Mouse (Mus musculus) midbrain, embryonic 16.5 days (tissue): Measurements from ENCODE around the gene Rpl38. TPM values are rescaled to one million over a fixed set of nuclear protein-coding genes. Genes with fewer than 3 reads are reported as not detected.

ENCODE experiments used
- ATAC-seq: fragments of 200-750 bp; cut with Nextera tagmentation; 2 replicates; pipeline ENCODE4 v1.8.0; 2017; ENCODE audit warnings: moderate TSS enrichment
- H3K27ac ChIP-seq: fragments of 300-500 bp; sonication (generic); 2 replicates; pipeline ENCODE4 v1.5.1; 2014; ENCODE audit warnings: mild to moderate bottlenecking, low read length, mixed read lengths
- H3K27me3 ChIP-seq: fragments of 300-500 bp; sonication (generic); 2 replicates; pipeline ENCODE4 v1.6.1; 2014; ENCODE audit warnings: low read depth, low read length, mixed read lengths; ENCODE audit not compliant: control insufficient read depth, insufficient read depth
- H3K36me3 ChIP-seq: fragments of 300-500 bp; sonication (generic); 2 replicates; pipeline ENCODE4 v1.6.1; 2014; ENCODE audit warnings: mild to moderate bottlenecking, low read length, moderate library complexity, mixed read lengths; ENCODE audit not compliant: control insufficient read depth, insufficient read depth
- H3K4me1 ChIP-seq: fragments of 300-500 bp; sonication (generic); 2 replicates; pipeline ENCODE4 v1.6.1; 2014; ENCODE audit warnings: mild to moderate bottlenecking, low read length, mixed read lengths; ENCODE audit not compliant: control insufficient read depth, insufficient read depth
- H3K4me2 ChIP-seq: fragments of 300-500 bp; sonication (generic); 2 replicates; pipeline ENCODE4 v1.6.1; 2014; ENCODE audit warnings: mild to moderate bottlenecking, low read length, mixed read lengths
- H3K4me3 ChIP-seq: fragments of 300-500 bp; sonication (generic); 2 replicates; pipeline ENCODE4 v1.5.1; 2014; ENCODE audit warnings: low read depth, mild to moderate bottlenecking, low read length, moderate library complexity, mixed read lengths
- H3K9ac ChIP-seq: fragments of 300-500 bp; sonication (generic); 2 replicates; pipeline ENCODE4 v1.6.1; 2014; ENCODE audit warnings: low read depth, low read length, mixed read lengths
- H3K9me3 ChIP-seq: fragments of 300-500 bp; sonication (generic); replicated peaks from 2 replicates; pipeline ENCODE4 v1.6.1; 2014; ENCODE audit warnings: mild to moderate bottlenecking, low read length, mixed read lengths; ENCODE audit not compliant: control insufficient read depth, poor library complexity, severe bottlenecking
- WGBS: fragments of 180-500 bp; shearing (Covaris S2); extraction: QIAGEN DNeasy Blood & Tissue Kit; methylation state at CpG from one replicate; pipeline ENCODE4 v1.1.7; 2014; 5-methylcytosine and 5-hydroxymethylcytosine counted together
- polyA plus RNA-seq: library from polyadenylated mRNA; unstranded; fragments of >200 nt; fragmentation: Nextera tagmentation; extraction: Ambion mirVana; gene quantifications from 2 replicates; pipeline ENCODE4 v1.2.1, GENCODE M21; 2015

Rpl38 gene
- polyA plus RNA-seq, 1 experiment from 2014 or later, result 649 TPM

DNA sequence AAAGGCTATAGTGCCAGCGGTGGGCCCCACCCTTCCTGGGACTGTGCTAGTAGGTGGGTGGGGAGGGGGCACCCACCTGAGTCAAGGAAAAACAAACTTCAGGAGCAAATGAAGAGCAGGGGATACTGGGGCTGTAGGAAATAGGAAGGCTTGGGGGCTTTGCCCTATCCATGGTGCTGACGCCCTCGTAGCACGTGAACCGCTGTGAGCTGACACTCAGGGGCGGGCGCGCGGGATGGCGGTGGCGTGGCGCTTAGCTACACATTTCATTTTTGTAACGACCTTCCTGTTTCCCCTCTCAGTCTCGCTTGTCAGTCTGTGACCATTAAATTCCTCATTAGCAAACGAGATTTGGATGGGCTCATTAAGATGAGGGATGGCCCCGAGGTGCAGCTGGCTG, 15.8 kb upstream of the Rpl38 start:
- H3K27ac ChIP-seq, result no peak overlapping the region
- H3K36me3 ChIP-seq, result no peaks in the 10 kb centered on the region
- no peaks in the 10 kb centered on the region; the same call in 1 of the 2 replicates for H3K27me3 ChIP-seq
- 5% methylated on average over 16 of the region's 16 CpGs for WGBS
- H3K9me3 ChIP-seq, result no peaks in the 10 kb centered on the region
- peak overlapping the region; percentile 22; the same call in 1 of the 2 replicates for H3K9ac ChIP-seq
- no peak overlapping the region for H3K4me3 ChIP-seq
- peak; percentile 43; the same call in 1 of the 2 replicates for ATAC-seq
- peaks cover 11% of the 10 kb centered on the region; the same call in 1 of the 2 replicates for H3K4me1 ChIP-seq
- peak overlapping the region; percentile 26 for H3K4me2 ChIP-seq

DNA sequence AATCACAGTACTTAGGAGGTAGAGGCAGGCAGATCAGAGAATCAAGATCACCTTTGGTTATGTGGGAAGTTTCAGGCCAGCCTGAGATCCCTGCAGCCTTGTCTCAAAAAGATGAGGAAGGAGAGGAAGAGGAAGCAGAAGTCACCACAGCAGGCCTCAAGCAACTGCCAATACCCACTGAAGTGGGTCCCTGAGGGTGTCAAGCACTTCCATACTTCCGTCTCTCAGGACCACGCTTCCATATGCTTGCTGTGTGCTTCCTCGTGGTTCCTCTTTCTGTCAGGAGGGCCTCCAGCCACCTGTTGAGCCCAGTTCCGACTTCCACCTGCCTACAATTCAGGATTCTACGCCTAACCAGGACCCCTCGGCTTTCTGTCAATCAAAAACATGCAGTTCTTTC, 14.7 kb upstream of the Rpl38 start:
- H3K9ac ChIP-seq, result no peak overlapping the region
- H3K27ac ChIP-seq, result no peak overlapping the region
- H3K4me2 ChIP-seq, result no peak overlapping the region
- peaks cover 14% of the 10 kb centered on the region; the same call in 1 of the 2 replicates for H3K4me1 ChIP-seq
- H3K27me3 ChIP-seq, result no peaks in the 10 kb centered on the region; the same call in 1 of the 2 replicates
- no peak for ATAC-seq
- H3K9me3 ChIP-seq, result no peaks in the 10 kb centered on the region
- no peak overlapping the region for H3K4me3 ChIP-seq
- 83% methylated on average over 6 of the region's 6 CpGs for WGBS
- no peaks in the 10 kb centered on the region for H3K36me3 ChIP-seq

- Histone ChIP-seq H3K27me3 (no peaks in the 10 kb centered on the region; the same call in 1 of the 2 replicates), H3K27ac (no peak overlapping the region), H3K4me3 (no peak overlapping the region), H3K9ac (no peak overlapping the region), H3K4me2 (no peak overlapping the region), H3K9me3 (no peaks in the 10 kb centered on the region), H3K4me1 (peaks cover 14% of the 10 kb centered on the region; the same call in 1 of the 2 replicates), H3K36me3 (no peaks in the 10 kb centered on the region)
- 73% methylated on average over 5 of the region's 5 CpGs for WGBS
- no peak for ATAC-seq
These were observed 13.8 kb upstream of the Rpl38 start for GRCm38 (mm10) chr11:114654552-114654951.

- Histone ChIP-seq H3K9me3 (no peaks in the 10 kb centered on the region), H3K4me2 (no peak overlapping the region), H3K4me3 (no peak overlapping the region), H3K27ac (no peak overlapping the region), H3K27me3 (no peaks in the 10 kb centered on the region; the same call in 1 of the 2 replicates), H3K9ac (no peak overlapping the region), H3K4me1 (peaks cover 14% of the 10 kb centered on the region; the same call in 1 of the 2 replicates), H3K36me3 (no peaks in the 10 kb centered on the region)
- ATAC-seq, result no peak
- 89% methylated on average over 7 of the region's 7 CpGs for WGBS
These were observed 12.8 kb upstream of the Rpl38 start for GRCm38 (mm10) chr11:114655350-114656008.

DNA sequence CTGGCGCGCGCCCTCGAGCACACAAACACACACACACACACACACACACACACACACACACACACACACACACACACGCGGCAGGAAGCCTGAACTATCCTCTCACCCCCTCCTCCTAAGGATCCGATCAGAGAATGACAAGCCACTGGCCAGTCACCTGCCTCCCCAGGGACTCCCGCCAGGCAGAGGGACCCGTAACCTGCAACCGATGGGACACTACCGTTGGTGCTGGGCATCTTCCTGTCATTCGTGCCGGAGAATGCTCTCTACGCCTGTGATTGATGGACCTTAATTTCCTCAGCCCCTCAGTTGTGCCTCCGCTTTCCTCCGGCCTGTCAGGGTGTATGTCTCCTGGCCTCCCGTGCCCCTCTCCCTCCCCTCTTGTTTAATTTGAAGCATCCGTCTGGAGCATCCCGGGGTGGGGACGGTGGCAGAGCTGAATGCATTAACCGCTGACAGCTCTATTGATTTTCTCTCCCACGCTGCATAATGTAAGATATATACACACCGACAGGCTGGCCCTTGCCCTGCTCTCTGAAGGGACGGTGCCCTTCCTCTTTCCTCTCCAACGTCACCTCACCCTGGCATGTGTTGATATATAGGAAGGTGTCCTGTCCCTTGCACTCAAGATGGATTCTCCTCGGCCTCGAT, 11.2 kb upstream of the Rpl38 start:
- Histone ChIP-seq H3K4me3 (no peak overlapping the region), H3K27ac (0 out of 2 replicates have a peak overlapping the region, but pooled peaks have one; percentile 26), H3K9ac (peak overlapping the region; percentile 48; the same call in 1 of the 2 replicates), H3K27me3 (no peaks in the 10 kb centered on the region; the same call in 1 of the 2 replicates), H3K4me1 (peaks cover 14% of the 10 kb centered on the region; the same call in 1 of the 2 replicates), H3K4me2 (peak overlapping the region; percentile 18; the same call in 1 of the 2 replicates), H3K9me3 (no peaks in the 10 kb centered on the region), H3K36me3 (no peaks in the 10 kb centered on the region)
- ATAC-seq, result peak; percentile 55
- 36% methylated on average over 27 of the region's 27 CpGs for WGBS

GRCm38 (mm10) chr11:114657737-114658136, 10.6 kb upstream of the Rpl38 start:
- no peak overlapping the region for H3K4me2 ChIP-seq
- peaks cover 10% of the 10 kb centered on the region; the same call in 1 of the 2 replicates for H3K4me1 ChIP-seq
- H3K9ac ChIP-seq, result no peak overlapping the region
- H3K27me3 ChIP-seq, result no peaks in the 10 kb centered on the region; the same call in 1 of the 2 replicates
- no peak overlapping the region for H3K4me3 ChIP-seq
- H3K27ac ChIP-seq, result 0 out of 2 replicates have a peak overlapping the region, but pooled peaks have one; percentile 26
- H3K9me3 ChIP-seq, result no peaks in the 10 kb centered on the region
- H3K36me3 ChIP-seq, result no peaks in the 10 kb centered on the region
- peak; percentile 25; the same call in 1 of the 2 replicates for ATAC-seq
- WGBS, result 14% methylated on average over 7 of the region's 7 CpGs

DNA sequence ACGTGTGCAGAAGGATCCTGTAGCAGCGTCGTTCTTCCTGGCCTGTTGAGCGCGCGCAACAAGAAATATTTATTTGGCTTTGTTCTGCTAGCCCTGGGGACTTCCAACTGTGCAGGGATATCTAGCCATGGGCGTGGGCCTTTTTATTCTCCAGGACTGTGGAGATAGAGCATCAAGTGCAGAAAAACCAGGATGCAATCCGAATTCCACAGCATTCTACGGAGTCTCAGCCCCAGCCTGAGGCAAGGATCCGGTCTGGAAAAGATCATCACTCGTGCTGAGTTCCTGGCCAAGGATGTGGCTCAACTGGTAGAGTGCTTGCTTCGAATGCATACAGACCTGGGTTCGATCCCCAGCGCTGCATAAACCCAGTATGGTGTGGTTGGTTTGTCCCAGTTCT, 6.2 kb upstream of the Rpl38 start:
- H3K9ac ChIP-seq, result no peak overlapping the region
- no peak overlapping the region for H3K4me2 ChIP-seq
- no peak overlapping the region for H3K27ac ChIP-seq
- ATAC-seq, result no peak
- peaks cover 6% of the 10 kb centered on the region; the same call in 1 of the 2 replicates for H3K4me1 ChIP-seq
- H3K36me3 ChIP-seq, result no peaks in the 10 kb centered on the region
- H3K4me3 ChIP-seq, result no peak overlapping the region
- WGBS, result 84% methylated on average over 14 of the region's 14 CpGs
- H3K9me3 ChIP-seq, result no peaks in the 10 kb centered on the region
- H3K27me3 ChIP-seq, result no peaks in the 10 kb centered on the region; the same call in 1 of the 2 replicates

DNA sequence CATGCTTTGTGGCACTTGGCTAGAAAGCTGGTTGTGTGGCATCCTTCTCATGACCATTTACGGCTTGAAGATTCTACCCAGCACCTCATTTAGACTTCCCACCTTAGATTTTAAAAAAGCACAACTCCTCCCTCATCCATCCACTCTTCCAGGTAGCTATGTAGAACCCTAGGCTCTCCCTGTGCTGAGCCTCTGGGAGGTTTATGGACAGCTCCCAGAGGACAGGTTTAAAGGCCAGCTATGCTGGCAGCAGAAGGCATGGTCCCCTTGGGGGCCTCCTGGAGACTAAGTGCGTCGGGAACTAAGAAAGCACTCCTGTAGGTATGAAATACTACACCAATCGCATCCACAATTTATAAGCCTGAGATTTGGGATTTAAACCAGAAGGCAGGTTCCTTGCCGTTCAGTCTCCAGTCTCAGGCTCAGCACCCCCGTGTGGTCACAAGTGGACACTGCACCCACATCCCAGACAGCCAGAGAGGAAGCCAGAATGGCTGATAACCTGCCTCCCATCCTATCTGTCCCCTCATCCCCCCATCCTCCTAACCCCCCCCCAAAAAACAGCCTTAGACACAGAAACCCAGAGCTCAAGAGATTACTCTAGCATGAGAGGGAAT, 5.5 kb upstream of the Rpl38 start:
- Histone ChIP-seq H3K27ac (no peak overlapping the region), H3K4me1 (no peaks in the 10 kb centered on the region), H3K4me3 (no peak overlapping the region), H3K9me3 (no peaks in the 10 kb centered on the region), H3K4me2 (no peak overlapping the region), H3K9ac (no peak overlapping the region), H3K27me3 (no peaks in the 10 kb centered on the region; the same call in 1 of the 2 replicates), H3K36me3 (no peaks in the 10 kb centered on the region)
- ATAC-seq, result no peak
- WGBS, result 34% methylated on average over 6 of the region's 6 CpGs
